Mouse (Mus musculus) intestine, postnatal 0 days (tissue): Measurements from ENCODE around the gene Cd300e. TPM values are rescaled to one million over a fixed set of nuclear protein-coding genes. Genes with fewer than 3 reads are reported as not detected.
A peak's percentile ranks its signal among the peaks of the same experiment; 100 is the strongest.

Experiments used
- ATAC-seq: fragments of 200-750 bp; cut with Nextera tagmentation; 2 replicates; pipeline ENCODE4 v1.8.0; 2017; ENCODE audit warnings: mild to moderate bottlenecking, moderate TSS enrichment, moderate library complexity
- H3K27ac ChIP-seq: fragments of 300-500 bp; sonication (generic); 2 replicates; pipeline ENCODE4 v1.5.1; 2014; ENCODE audit warnings: mild to moderate bottlenecking, low read depth, low read length, moderate library complexity
- H3K27me3 ChIP-seq: fragments of 300-500 bp; sonication (generic); replicated peaks from 2 replicates; pipeline ENCODE4 v1.6.1; 2014; ENCODE audit warnings: low read length, mixed read lengths; ENCODE audit not compliant: control insufficient read depth, insufficient read depth
- H3K36me3 ChIP-seq: fragments of 300-500 bp; sonication (generic); 2 replicates; pipeline ENCODE4 v1.6.1; 2014; ENCODE audit warnings: mild to moderate bottlenecking, moderate library complexity; ENCODE audit not compliant: control insufficient read depth, insufficient read depth
- H3K4me1 ChIP-seq: fragments of 300-500 bp; sonication (generic); replicated peaks from 2 replicates; pipeline ENCODE4 v1.6.1; 2014; ENCODE audit warnings: antibody characterized with exemption, low read length, mixed read lengths; ENCODE audit not compliant: control insufficient read depth, insufficient read depth
- H3K4me2 ChIP-seq: fragments of 300-500 bp; sonication (generic); replicated peaks from 2 replicates; pipeline ENCODE4 v1.6.1; 2014; ENCODE audit warnings: low read depth, mild to moderate bottlenecking, moderate library complexity
- H3K4me3 ChIP-seq: fragments of 300-500 bp; sonication (generic); 2 replicates; pipeline ENCODE4 v1.5.1; 2014; ENCODE audit warnings: low read depth, low read length
- H3K9ac ChIP-seq: fragments of 300-500 bp; sonication (generic); 2 replicates; pipeline ENCODE4 v1.6.1; 2014; ENCODE audit warnings: mild to moderate bottlenecking, low read depth, low read length
- H3K9me3 ChIP-seq: fragments of 300-500 bp; sonication (generic); 2 replicates; pipeline ENCODE4 v1.6.1; 2016; ENCODE audit warnings: mixed run types; ENCODE audit not compliant: control insufficient read depth
- CTCF ChIP-seq: sonication (generic); IDR thresholded peaks from 2 replicates; pipeline ENCODE4 v1.5.1; 2016; ENCODE audit warnings: low read depth, mild to moderate bottlenecking, control low read depth, antibody characterized with exemption, moderate library complexity
- WGBS: fragments of 180-500 bp; shearing (Covaris S2); extraction: QIAGEN DNeasy Blood & Tissue Kit; methylation state at CpG from one replicate; pipeline ENCODE4 v1.1.7; 2014; 5-methylcytosine and 5-hydroxymethylcytosine counted together
- polyA plus RNA-seq: library from polyadenylated mRNA; unstranded; fragments of >200 nt; fragmentation: Nextera tagmentation; extraction: Ambion mirVana; gene quantifications from 2 replicates; pipeline ENCODE4 v1.2.1, GENCODE M21; 2015

The Cd300e gene
- polyA plus RNA-seq, 1 experiment from 2014 or later = 0.09 TPM

DNA sequence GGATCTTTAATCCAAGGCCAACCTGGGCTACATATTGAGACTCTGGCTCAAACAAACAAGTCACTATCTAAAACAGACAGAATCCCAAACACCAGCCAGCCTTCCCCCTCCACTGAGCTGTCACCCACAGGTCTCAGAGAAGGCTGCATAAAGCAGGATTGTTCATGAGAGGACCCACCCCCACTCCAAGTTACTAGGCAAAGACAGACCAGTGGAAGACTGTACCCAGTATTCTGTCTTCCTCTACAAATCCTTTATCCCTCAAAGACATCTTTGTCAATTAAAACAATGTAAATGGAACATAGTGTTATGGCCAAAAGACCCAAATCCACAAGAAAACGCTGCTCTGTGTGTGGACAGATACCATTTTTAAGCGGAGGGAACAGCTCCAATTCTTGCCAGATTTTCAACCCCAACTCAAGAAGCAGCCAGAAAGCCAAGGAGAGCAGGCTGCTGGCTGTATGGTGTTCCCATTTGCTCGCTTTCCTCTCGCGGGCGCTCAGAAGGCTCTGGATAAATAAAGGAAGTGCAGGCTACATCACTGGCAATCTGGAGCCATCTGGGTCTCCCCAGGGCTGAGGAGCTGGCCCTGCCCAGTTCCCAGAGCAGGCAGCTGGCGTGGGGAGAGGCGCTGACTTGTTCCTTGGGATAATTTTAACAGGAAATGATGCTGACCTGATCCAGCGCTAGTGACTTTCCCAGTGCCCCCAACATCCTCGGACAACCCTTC is 36.4 kb upstream of the Cd300e start:
- Histone ChIP-seq H3K36me3 (no peaks in the 10 kb centered on the region), H3K4me2 (no peak overlapping the region), H3K9ac (no peak overlapping the region), H3K4me1 (no peaks in the 10 kb centered on the region), H3K27ac (no peak overlapping the region; the same call in 1 of the 2 replicates), H3K9me3 (no peaks in the 10 kb centered on the region), H3K27me3 (no peaks in the 10 kb centered on the region; the same call in 1 of the 2 replicates), H3K4me3 (no peak overlapping the region)
- 0 out of 2 replicates have a peak, but pooled peaks have one; percentile 6 for TF ChIP-seq CTCF
- ATAC-seq = peak; percentile 25; the same call in 1 of the 2 replicates
- WGBS = 37% methylated on average over 10 of the region's 10 CpGs

DNA sequence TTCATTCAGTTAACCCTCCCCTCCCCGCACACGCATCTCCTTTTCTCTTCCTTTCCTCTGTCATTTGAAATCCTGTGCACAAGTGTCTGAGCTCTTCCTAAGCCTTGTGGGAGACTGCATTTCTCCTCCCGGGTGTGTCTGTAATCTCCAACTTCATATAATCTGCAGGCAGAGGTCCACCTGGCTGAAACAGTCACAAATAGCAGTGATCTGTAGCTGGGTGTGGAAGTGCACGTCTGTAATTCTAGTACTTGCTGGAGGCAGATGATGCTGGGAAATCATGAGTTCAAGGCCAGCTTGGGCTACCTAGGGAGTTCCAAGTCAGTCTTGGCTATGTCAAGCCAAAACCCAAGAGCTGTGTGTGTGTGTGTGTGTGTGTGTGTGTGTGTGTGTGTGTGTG is 30.2 kb upstream of the Cd300e start:
- Histone ChIP-seq H3K4me1 (no peaks in the 10 kb centered on the region), H3K4me2 (no peak overlapping the region), H3K9me3 (no peaks in the 10 kb centered on the region), H3K36me3 (no peaks in the 10 kb centered on the region), H3K9ac (no peak overlapping the region), H3K4me3 (no peak overlapping the region), H3K27ac (no peak overlapping the region), H3K27me3 (peaks cover 19% of the 10 kb centered on the region; the same call in 1 of the 2 replicates)
- no peak for TF ChIP-seq CTCF
- 24% methylated on average over 4 of the region's 4 CpGs for WGBS
- no peak for ATAC-seq

DNA sequence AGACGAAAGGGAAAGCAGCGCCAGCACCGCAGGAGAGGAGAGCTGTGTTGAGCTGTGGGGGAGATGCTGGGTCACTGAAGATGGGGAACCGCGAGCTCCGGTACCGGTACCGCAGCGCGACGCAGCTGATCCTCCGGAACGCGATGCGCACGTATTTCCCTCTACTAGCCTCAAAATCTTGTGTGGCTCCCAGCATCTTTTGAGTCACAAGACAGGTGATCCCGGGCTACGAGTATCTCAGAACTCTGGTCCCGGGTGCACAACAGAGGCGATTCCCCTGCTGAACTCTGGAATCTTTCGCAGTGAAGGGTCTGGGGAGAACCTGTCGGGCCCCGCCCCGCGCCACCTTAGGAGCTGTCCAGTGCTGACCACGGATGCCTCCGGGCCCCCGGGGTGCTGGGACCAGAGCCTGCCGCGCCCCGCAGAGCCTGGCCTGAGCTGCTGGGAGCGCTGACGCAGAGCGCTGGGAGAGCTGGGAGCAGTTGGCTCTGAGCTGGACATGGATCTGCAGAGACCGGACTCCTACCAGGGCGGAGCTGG is 29.5 kb upstream of the Cd300e start, which contains the start of gene Rab37:
TSS of gene Rab37 (plus strand) at position 70 of the 540 bp plus-strand sequence.
- Histone ChIP-seq H3K36me3 (no peaks in the 10 kb centered on the region), H3K27ac (no peak within 1 kb of the TSS), H3K9me3 (no peaks in the 10 kb centered on the region), H3K27me3 (peaks cover 19% of the 10 kb centered on the region; the same call in 1 of the 2 replicates), H3K4me3 (no peak within 1 kb of the TSS), H3K9ac (no peak within 1 kb of the TSS), H3K4me1 (no peaks in the 10 kb centered on the region), H3K4me2 (peak within 1 kb of the TSS; percentile 6)
- ATAC-seq = 0 out of 2 replicates have a peak, but pooled peaks have one; percentile 38
- no peak for TF ChIP-seq CTCF
- WGBS = 5% methylated on average over 36 of the region's 36 CpGs

DNA sequence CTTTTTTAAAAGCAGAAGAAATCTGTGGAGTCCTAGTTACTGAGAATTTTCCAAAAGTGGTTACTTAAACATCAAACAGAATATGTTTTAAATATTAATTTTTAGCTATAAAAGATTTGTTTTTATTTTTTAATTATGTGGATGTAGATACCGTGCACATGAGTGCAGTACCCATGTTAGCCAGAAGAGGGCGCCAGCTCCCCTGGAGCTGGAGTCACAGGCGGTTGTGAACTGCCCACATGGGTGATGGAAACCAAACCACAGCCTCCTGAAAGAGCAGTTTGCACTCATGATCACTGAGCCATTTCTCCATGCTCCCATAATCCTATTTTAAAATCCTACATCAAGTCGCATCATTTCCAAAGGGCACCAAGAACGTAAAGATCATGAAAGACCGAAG is 27.9 kb upstream of the Cd300e start:
- no peaks in the 10 kb centered on the region for H3K9me3 ChIP-seq
- TF ChIP-seq CTCF = peak; percentile 65
- no peak overlapping the region for H3K27ac ChIP-seq
- no peak overlapping the region for H3K4me2 ChIP-seq
- no peaks in the 10 kb centered on the region for H3K4me1 ChIP-seq
- 67% methylated on average over 6 of the region's 6 CpGs for WGBS
- H3K27me3 ChIP-seq = peaks cover 19% of the 10 kb centered on the region; the same call in 1 of the 2 replicates
- no peak overlapping the region for H3K9ac ChIP-seq
- no peaks in the 10 kb centered on the region for H3K36me3 ChIP-seq
- no peak overlapping the region for H3K4me3 ChIP-seq
- ATAC-seq = no peak

DNA sequence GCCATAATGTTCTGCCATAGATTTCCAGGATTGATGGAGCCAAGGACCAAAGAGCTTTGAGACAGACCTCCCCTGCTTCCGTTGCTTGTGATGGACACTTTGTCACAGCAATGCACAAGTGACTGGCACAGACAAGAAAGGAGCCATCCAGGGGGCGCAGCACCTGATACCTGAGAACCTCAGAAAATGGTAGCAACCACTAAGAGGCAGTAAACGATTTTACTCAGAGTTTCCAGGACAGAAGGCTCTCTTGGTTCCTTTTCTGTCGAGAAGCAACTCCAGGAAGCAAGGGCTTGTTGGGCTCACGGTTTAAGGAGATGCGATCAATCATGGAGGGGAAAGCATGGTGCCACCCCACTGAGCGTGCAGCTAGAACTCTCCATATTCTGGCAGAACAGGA is 24.2 kb upstream of the Cd300e start:
- H3K4me2 ChIP-seq = no peak overlapping the region
- H3K27me3 ChIP-seq = peaks cover 9% of the 10 kb centered on the region; the same call in 1 of the 2 replicates
- H3K4me3 ChIP-seq = no peak overlapping the region
- WGBS = 61% methylated on average over 7 of the region's 7 CpGs
- H3K9me3 ChIP-seq = no peaks in the 10 kb centered on the region
- no peak overlapping the region for H3K27ac ChIP-seq
- H3K9ac ChIP-seq = no peak overlapping the region
- H3K4me1 ChIP-seq = no peaks in the 10 kb centered on the region
- no peak for ATAC-seq
- no peak for TF ChIP-seq CTCF
- H3K36me3 ChIP-seq = no peaks in the 10 kb centered on the region

DNA sequence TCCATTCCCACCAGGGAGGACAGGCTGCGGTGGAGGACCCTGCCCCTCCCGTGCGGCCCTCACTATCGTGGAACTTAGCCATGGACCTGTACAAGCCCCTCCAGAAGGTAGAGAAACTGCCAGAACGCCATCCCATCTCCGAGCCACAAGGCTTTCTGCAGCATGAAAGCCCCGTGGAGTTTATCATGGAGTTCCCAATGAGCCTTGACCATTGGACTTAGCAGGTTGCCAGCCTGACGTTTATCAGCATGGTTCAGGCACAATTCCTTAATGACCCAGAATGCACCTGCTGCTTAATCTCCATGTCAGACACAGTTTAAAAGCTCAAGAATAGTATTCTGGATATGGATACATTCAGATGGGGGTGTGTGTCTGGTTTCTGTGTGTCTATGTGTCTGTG is 23.1 kb upstream of the Cd300e start:
- Histone ChIP-seq H3K4me2 (peak overlapping the region; percentile 17; the same call in 1 of the 2 replicates), H3K27me3 (peaks cover under 1% of the 10 kb centered on the region; the same call in 1 of the 2 replicates), H3K9ac (no peak overlapping the region), H3K27ac (peak overlapping the region; percentile 36), H3K4me1 (no peaks in the 10 kb centered on the region), H3K9me3 (no peaks in the 10 kb centered on the region), H3K36me3 (no peaks in the 10 kb centered on the region), H3K4me3 (no peak overlapping the region)
- TF ChIP-seq CTCF = no peak
- WGBS = 49% methylated on average over 8 of the region's 8 CpGs
- ATAC-seq = peak; percentile 74
